Mouse (Mus musculus): ENCODE results near the gene Dnaaf3.
A peak's percentile ranks its signal among the peaks of the same experiment; 100 is the strongest.
"Not testable (repeated sequence)": the region's sequence is repeated elsewhere in the genome, so short reads cannot be mapped to it uniquely, and the experiment has no call there.

The Dnaaf3 gene

DNA sequence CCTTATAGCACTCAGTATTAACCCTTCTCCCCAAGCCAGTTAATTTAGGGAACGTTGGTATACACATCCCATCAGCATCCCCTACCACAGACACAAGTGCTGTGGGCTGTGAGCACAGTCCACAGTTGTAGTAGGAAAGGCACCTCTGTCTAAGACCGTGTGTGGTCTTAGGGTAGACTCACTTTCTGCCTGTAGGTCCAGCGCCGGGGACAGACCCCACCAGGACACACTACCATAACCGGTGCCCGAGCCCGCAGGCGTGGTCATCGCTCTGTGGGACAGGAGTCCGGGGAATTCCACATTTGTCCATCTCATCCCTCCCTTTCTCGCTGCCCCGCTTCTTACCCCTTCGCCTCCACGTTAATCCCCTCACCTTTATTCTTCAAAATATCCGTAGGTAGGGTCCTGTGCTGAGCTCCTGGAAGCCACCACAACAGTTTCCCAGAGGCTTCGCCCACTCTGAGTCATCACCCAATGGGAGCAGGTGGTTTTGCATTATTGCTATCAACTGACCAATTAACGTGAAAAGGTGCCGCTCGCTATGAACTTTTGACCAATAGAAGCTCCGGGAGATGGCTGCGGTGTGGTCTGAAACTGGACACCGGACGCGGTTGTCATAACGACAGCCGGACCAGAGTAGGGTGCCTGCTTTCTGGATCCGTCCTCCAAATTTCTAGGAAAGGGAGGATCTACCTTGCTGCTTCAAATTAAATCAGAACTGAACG is at the start of gene Dnaaf3:
Gene Dnaaf3 (minus strand): TSS at position 449 of the 725 bp plus-strand sequence.
- peak; percentile 59 to 75 for DNase-seq (ENCODE audit: low spot score in 2 of 2)

DNA sequence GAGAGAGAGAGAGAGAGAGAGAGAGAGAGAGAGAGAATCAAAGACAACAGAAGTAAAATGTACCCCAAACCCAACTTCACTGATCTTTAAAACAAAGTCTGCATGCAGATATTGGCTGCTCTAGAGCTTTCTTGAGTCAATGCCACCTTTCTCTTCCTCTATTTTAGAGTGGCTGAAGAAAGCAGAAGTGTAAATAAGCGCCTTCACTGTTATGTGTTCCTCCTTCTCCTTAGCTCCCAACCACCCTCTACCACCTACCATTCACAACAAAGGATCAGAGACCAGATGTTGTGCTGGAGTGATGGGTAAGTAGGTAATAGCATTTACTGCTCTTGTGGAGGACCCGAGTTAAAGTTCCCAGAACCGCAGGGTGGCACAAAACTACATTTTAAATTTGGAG is 49.2 kb upstream of the Dnaaf3 start:
- DNase-seq (ENCODE audit: low spot score in 2 of 2) = not testable (repeated sequence)

DNA sequence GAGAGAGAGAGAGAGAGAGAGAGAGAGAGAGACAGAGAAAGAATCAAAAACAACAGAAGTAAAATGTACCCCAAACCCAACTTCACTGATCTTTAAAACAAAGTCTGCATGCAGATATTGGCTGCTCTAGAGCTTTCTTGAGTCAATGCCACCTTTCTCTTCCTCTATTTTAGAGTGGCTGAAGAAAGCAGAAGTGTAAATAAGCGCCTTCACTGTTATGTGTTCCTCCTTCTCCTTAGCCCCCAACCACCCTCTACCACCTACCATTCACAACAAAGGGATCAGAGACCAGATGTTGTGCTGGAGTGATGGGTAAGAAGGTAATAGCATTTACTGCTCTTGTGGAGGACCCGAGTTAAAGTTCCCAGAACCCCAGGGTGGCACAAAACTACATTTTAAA is 40.1 kb upstream of the Dnaaf3 start:
- DNase-seq (ENCODE audit: low spot score in 2 of 2) = not testable (repeated sequence)

DNA sequence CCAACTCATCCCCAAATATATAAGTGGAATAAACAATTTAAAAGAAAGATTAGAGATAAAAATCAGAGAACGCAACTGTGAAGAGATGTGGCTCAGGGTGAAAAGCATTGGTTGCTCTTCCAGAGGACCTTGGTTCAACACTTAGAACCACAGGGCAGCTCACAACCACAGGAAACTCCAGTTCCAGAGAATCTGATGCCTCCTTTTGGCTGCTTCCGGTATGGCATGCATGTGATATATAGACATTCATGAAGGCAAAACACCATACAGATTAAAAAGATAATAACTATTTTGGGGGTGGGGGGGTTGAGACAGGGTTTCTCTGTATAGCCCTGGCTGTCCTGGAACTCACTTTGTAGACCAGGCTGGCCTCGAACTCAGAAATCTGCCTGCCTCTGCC is 30.4 kb upstream of the Dnaaf3 start:
- no peak for DNase-seq (ENCODE audit: low spot score in 2 of 2)

DNA sequence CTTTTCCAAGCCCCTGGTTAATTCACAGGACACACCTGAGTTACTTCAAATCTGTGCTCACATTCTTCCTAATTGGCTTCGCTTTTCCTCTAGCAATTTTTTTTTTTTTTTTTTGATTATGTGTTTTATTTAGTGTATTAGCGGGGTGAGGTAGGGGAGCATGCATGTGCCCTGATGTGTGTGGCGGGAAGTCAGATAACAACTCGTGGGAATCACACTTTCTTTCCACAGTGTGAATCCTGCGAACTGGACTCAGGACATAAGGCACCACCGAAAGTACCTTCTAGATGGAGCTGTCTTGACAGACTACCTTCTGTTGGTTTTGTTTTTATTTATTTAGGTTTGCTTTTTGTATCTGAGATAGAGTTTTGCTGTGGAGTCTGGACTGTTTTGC is 24.9 kb upstream of the Dnaaf3 start:
- no peak for DNase-seq (ENCODE audit: low spot score in 2 of 2)

DNA sequence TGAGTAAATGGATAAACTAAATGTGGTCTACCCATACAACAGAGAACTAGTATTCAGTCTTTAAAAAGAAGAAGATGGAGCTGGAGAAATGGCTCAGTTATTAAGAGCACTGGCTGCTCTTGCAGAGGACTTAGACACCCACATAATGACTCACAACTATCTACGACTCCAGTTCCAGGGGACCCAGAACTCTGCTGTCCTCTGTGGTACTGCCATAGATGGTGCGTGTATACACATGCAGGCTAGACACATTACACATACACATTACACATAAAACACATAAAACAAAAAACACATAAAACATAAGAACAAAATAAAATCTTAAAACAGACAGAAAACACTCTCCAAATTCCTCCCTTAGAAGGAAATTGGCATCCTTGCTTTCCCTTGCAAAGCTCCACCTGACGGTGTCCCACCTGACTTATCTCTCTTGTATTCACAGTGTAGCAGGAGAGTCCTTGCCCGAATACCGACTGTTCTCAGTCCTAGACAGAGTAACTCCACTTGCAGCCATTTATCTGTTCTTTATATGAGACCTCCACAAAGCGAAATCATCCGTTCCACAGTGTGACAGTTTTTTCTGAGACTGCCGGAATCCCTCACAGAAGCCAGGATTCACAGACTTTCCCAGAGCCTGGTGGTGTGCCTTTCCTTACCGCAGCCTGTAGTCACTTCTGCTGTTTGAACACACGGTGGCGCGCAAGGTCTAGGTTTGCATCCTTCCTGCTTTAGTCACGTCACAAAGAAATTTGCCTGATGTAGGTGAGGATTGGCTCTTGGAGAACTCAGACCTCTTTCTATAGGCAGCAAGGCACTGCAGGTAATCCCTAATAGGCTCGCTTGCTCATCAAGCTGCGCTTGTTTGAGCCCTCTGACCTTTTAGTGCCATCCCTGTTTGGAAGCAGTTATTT is 24.3 kb upstream of the Dnaaf3 start:
- peak; percentile 30 to 48 for DNase-seq (ENCODE audit: low spot score in 2 of 2)

DNA sequence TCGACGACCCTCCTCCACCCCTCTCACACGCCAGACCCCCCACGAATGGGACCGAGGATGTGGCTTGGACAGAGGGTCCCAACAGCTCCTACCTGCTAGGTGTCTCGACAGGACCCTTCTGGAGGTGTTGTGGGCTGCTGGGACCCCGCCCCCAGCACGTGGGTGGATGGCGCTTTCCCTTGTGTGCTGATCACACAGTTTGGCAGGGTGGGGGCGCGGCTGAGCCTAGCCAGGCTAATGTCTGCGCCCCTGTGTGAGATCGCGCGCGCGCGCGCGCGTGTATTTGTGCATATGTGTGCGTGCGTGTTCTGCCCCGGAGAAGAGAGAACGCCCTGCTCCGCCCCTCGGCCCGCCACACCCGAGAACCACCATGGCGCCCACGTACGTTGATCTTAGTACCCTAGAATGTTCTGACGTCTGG is 15.0 kb upstream of the Dnaaf3 start, which contains the start of gene Syt5:
Gene Syt5 (minus strand): TSS at position 321 of the 421 bp plus-strand sequence.
- DNase-seq (ENCODE audit: low spot score in 2 of 2) = no peak

DNA sequence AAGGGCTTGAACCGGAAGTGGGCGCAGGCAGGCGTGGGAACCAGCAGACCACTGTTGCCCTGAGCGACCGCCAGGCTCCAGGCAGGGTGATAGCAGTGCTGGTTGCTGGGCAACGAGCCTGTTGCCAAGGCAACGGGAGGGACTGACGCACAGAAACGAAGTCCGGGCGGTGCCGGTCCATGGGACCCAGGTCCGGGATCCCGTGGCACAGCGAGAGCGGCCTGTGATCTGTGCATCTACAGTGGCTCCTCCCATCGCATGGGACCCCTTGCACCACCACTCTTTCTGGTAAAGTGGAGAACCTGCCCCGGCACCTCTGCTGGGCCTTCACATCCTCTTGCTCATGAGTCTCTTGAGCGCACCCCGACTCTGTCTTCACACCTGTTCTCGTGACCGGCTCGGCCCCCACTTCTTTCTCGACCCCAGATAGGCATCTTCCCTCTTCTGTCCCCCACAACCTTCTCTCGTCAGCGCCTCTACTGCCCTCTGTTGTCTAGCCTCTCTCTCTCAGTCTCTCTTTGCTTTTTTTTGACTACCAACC is 14.4 kb upstream of the Dnaaf3 start:
- DNase-seq (ENCODE audit: low spot score in 2 of 2) = peak; percentile 37 to 55

DNA sequence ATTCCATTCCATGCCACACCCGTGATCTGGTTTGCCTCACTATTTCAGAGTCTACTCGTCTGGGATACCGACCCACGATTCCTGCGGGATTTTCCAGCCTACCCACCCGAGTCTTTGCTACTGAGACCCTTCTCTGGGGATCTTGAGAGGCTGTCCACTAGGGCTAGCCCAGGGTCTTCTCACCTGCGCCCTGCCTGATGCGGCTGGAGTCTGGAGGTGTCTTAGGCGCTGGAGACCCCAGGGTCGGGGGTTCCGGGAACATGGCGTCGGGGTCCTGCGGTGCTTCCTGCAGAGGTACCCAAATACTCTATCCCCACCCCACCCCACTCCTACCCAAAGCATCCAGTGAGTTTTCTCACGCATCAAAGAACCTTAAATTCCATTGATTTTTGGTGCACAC is 13.8 kb upstream of the Dnaaf3 start:
- no peak for DNase-seq (ENCODE audit: low spot score in 2 of 2)

DNA sequence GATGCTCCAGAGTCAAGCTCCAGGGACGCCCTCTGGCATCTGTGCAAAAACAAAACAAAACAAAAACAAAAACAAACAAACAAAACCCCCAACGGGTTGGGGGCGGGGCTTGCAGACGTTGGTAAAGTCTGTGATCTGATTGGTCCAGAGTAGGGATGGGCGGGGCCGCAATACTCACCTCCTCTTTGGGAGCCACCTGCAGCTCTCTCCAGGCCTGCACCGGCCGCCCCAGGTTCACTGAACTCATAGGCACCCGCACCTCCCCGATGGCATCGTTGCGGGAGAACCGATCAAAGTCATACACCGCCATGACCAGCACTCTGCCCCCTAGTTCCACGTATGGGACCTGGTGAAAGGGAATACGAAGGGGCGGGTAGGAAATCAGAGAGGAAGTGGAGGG is 9.8 kb upstream of the Dnaaf3 start:
- DNase-seq (ENCODE audit: low spot score in 2 of 2) = no peak

DNA sequence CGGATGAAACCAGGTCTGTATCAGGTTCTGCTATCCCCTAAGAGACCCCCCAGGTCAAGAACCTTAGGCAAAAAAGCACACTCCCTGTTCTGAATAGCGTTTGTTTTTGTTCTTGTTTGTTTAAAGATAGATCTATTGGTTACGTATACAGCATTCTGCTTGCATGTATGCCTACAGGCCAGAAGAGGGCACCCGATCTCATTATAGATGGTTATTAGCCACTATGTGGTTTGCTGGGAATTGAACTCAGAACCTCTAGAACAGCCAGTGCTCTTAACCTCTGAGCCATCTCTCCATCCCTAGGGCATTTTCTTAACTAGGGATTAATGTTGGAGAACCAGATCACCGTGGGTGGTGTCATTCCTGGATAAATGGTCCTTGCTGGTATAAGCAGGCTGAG is 9.1 kb upstream of the Dnaaf3 start:
- no peak for DNase-seq (ENCODE audit: low spot score in 2 of 2)

DNA sequence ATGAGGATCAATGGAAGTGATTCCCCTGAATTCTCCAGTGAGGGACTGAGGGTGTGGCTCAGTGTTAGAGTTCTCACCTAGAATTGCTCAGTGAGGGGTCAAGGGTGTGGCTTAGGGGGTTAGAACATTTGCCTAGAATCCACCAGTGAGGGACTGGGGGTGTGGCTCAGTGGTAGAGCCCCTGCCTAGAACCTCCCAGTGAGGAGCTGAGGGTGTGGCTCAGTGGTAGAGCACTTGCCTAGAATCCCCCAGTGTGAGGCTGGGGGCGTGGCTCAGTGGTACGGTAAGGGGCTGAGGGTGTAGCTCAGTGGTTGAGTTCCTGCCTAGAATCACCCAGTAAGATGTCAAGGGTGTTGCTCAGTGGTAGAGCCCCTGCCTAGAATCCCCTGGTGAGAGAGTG is 6.8 kb upstream of the Dnaaf3 start:
- no peak for DNase-seq (ENCODE audit: low spot score in 2 of 2)

DNA sequence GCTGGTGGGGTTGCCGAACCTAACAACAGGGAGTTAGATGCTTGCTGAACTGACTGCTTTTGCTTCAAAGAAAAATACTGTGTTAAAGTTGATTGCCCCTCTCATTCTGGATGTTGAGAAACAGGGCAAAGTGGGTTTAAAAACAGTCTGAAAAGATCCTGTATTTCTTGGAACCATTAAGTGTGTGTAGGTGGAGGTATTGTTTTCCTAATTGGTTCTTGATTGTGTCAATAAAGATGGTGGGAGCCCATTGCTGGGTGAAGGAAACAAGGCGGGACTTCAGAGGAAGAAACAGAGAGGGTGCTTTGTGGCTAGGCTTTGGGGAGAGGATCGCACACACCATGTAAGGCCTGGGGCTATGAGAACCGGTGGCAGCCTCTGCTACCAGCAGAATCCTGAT is 4.9 kb upstream of the Dnaaf3 start:
- DNase-seq (ENCODE audit: low spot score in 2 of 2) = no peak

DNA sequence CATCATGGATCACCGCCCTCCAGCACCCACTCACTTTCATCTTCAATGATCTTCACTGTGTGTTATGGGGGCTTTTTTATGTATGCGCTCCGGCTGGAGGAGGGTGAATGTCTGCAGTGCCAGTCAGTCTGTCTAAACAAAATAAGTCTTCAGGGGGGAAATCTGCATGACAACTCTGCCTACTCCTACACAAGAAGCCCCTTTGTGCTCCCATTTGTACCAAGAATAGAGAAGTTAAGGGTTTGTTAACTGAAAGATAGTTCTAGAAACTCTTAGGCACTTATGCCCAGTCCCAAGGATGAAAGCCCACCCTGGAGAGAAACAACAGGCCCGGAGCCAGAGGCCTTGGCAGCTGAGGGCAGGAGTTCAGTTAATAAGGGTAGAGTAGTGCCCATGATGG is 4.1 kb upstream of the Dnaaf3 start:
- no peak for DNase-seq (ENCODE audit: low spot score in 2 of 2)

DNA sequence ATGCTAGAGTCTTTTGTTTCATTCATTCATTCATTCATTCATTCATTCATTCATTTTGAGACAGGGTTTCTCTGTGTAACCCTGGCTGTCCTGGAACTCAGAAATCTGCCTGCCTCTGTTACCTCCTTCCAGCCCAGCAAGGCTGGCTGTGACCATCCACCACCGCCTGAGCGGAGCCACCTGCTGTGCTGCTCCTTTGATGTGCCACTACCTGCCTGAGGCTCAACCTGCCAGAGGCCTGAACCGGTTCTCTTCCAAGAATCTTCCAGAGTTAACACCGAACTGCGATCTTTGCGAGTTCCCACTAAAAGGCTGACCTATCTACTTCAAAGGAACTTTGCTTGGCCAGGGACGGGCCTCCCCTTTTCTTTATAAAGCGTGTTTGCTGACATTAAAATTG is 2.1 kb downstream of the Dnaaf3 start:
- not testable (repeated sequence) for DNase-seq (ENCODE audit: low spot score in 2 of 2)

DNA sequence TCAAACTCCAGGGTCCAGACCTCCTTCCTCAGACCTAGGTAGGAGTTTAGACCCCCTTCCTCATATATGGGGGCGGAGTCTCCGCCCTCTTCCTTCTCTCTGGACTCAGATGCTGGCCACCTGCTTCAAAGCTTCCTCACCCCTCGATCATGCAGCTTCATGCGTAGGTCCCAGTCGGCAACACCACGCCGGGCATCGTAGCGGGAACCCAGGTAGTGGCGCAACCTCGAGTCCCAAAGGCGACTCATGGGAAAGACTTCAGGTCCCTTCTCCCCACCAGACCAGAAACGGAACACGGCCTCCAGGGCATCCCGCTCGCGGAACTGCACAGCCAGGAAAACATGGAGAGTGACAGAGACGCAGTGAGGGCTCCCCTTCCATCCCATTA is 5.0 kb downstream of the Dnaaf3 start:
- no peak for DNase-seq (ENCODE audit: low spot score in 2 of 2)

DNA sequence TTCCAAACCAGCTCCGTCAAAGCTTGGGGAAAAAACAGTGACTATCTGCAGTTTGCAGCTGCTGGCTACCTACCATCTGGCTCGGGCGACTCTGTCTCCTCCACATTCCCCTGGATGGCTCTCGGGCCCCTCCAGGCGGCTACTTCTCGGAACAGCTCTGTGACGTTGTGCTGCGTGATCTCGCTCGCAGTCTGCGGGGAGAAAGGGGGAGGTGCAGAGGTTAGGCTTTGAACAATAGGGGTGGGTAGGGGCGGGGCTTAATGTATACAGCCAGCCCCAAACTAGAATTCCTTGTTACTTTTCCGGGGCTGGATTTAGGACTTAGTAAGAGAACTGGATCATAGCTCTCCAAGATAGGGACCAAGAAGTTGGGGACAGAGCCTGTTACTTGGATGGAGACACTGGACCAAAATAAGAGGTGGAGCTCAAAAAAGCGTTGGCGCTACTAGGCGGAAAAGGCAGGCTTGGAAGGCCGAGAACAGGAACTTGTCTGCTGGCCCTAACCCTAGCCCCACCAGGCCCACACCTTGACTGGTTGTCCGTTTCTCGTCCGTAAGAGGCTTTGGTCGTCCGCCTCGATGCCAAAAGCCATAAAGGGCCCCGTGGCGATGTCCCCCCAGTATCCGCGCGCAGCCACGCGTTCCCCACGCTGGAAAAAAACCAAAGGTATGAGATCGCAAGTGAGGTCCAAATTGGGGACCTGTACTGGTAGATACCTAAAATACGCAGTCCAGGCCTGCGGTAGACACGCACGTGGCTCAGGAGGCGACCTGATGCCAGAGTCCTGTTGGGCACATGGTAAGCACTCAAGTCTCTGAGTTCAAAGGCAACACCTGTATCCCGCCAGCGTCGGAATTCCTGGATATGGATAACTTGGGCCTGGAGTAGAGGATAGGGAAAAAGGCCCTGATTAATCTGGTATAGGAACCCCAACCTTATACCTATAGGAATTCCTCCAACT is 5.6 kb downstream of the Dnaaf3 start:
- peak; percentile 79 to 80 for DNase-seq (ENCODE audit: low spot score in 2 of 2)

DNA sequence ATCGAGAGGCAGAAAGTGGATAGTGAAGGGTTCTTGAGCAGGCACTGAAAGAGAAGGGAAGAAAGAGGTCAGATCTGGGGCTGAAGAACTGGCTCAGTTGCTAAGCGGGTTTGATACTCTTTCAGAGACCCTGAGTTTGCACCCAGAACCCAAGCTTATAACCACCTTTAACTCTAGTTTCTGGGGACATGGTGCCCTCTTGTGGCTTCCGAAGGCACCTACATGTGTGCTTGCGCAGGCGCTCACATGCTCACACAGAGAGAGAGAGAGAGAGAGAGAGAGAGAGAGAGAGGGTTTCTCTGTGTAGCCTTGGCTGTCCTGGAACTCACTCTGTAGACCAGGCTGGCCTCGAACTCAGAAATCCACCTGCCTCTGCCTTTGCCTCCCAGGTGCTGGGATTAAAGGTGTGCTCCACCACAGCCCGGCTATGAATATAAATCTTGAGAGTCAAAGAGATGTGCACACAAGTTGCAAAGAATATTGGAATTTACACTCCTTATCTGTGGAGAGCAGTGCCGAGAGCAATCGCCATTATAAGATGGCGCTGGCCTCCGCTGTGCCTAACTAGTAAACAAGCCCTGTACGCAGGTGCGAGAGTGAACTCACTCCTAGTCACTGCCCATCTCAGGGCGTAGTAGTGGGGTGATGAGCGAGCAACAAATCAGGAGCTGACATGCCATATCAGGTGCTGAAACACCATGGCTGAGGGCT is 7.9 kb downstream of the Dnaaf3 start, which contains the start of gene Tnni3:
Gene Tnni3 (minus strand): TSS at position 18 of the 711 bp plus-strand sequence.
- DNase-seq (ENCODE audit: low spot score in 2 of 2) = peak in 1 of 2 experiments; percentile 54

DNA sequence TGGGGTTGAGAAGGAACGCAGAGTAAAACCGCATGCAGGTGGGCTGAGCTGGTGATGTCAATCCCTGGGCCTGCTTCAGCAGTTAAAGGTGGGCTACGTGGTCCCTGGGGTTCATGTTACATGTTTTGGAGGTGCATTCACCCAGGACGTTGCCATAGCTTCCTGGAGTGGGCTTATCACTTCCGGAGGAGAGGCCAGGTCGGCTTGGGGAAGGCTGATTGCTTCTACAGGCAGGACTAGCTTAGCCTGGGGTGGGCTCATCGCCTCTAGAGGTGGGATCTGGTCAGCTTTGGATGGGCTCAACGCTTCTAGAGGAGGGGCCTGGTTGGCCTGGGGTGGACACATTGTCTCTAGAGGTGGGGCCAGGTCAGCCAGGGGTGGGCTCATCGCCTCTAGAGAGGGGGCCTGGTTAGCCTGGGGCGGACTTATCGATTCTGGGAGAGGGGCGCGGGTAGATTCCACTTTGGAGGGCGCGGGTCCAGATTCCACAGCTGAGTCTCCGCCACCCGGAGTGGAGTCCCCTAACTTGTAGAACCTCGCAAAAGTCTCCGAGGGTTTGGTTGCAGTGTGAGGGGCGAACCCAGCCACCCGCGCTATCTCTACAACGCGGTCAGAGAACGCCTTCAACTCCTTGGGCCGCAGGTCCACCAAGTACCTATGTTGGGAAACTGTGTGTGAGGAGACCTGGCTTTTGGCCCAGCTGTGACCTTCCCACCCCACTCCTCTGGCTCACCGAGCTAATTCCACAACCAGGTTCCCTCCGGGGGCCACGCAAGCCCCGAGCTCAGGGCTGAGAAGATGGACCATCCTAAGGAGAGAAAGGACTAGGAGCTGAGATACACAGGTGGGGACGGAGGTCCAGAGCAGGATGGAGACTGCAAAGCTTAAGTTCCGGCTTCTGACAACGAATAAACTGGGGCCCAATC is 8.8 kb downstream of the Dnaaf3 start:
- peak in 1 of 2 experiments; percentile 27 for DNase-seq (ENCODE audit: low spot score in 2 of 2)

DNA sequence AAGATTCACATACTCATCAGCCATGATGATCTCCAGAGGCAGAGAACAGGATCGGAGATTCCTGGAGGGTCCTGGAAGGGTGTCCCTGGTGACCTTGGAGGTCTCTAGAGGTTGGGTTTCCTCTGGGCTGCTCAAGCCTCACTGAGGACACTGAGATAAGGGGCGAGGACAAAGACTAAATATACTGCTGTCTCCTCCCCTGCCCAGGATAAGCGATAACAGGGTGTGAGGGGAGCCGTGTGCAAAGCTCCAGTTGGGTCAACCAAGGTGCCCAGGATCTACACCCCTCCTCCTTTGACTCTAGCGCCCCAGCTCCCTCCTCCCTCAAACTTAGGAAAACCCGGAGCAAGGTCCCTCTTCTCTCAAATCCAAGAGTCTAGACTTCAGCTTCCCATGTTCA is 10.0 kb downstream of the Dnaaf3 start:
- peak; percentile 73 for DNase-seq (ENCODE audit: low spot score in 2 of 2)

Measured in heart, adult 9 months (tissue).